22 mouse cellular contexts compared by ENCODE assay signal in the genomic region with DNA sequence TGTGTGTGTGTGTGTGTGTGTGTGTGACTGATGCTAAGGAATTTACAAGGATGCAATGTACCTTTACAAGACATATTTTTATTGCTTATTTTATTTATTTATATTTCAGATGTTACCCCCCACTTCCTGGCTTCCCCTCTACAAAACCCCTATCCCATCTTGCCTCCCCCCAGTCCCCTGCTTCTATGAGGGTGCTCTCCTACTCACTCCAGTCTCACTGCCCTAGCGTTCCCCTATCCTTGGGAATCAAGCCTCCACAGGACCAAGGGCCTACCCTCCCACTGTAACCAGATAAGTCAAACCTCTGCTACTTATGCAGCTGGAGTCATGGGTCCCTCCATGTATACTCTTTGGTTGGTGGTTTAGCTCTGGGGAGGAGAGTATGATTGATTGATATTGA.
DNase-seq lines count a peak whose midpoint lies in the region; ATAC-seq and TF ChIP-seq lines count a peak whose summit lies in the region.
"Had no signal": no experiment of that assay in that cellular context is flagged by ENCODE, and none has a peak within 500 bp of the region (broad histone marks: within the 10 kb centered on the region; RNA-seq: fewer than 3 reads in every experiment).

No protein-coding gene starts in this region.

- no peak overlapping the region for H3K4me2 ChIP-seq in heart, embryonic 12.5 days
- no peak overlapping the region for H3K4me2 ChIP-seq in hindbrain, embryonic 11.5 days (replicated peaks; ENCODE audit: low read depth, low read length)
- no peak overlapping the region for H3K4me2 ChIP-seq in hindbrain, postnatal 0 days (ENCODE audit: low read depth, low read length)
- no peak overlapping the region for H3K4me2 ChIP-seq in hindbrain, embryonic 13.5 days
- no peak overlapping the region for H3K4me2 ChIP-seq in hindbrain, embryonic 16.5 days (ENCODE audit: low read length)
- H3K4me2 ChIP-seq in midbrain, embryonic 11.5 days, result no peak overlapping the region
- no peak overlapping the region for H3K4me2 ChIP-seq in midbrain, postnatal 0 days (ENCODE audit: low read depth, low read length, poor library complexity, severe bottlenecking)

- peak; percentile 66 for DNase-seq in heart, adult 11 months
- no peak for DNase-seq in hindbrain, embryonic 11.5 days (ENCODE audit: low spot score)
- DNase-seq in hindbrain, postnatal 0 days (ENCODE audit: low spot score), result no peak
- peak; percentile 53 for DNase-seq in midbrain, embryonic 11.5 days (ENCODE audit: low spot score, missing footprints)
- no peak for DNase-seq in midbrain, postnatal 0 days (ENCODE audit: low spot score)
- DNase-seq: adrenal gland, adult 2 months; adrenal gland, adult 8-10 months; adrenal gland, postnatal 10 days; adrenal gland, postnatal 14 days; adrenal gland, postnatal 25 days; adrenal gland, postnatal 36 days; B cell, adult 2 months; cerebellum, adult 11 months; cerebellum, adult 11-12 months had no signal

- H3K27me3 ChIP-seq in heart, embryonic 12.5 days (replicated peaks), result no peaks in the 10 kb centered on the region
- H3K27me3 ChIP-seq in hindbrain, embryonic 11.5 days (ENCODE audit: control insufficient read depth, insufficient read depth, low read length), result no peaks in the 10 kb centered on the region
- H3K27me3 ChIP-seq in hindbrain, postnatal 0 days (ENCODE audit: insufficient read depth, low read length), result no peaks in the 10 kb centered on the region
- H3K27me3 ChIP-seq in hindbrain, embryonic 13.5 days, result no peaks in the 10 kb centered on the region
- H3K27me3 ChIP-seq in hindbrain, embryonic 16.5 days (replicated peaks; ENCODE audit: control insufficient read depth, insufficient read depth, low read length), result no peaks in the 10 kb centered on the region
- H3K27me3 ChIP-seq in midbrain, embryonic 11.5 days (ENCODE audit: control insufficient read depth, insufficient read depth, low read length), result no peaks in the 10 kb centered on the region
- H3K27me3 ChIP-seq in midbrain, postnatal 0 days (ENCODE audit: insufficient read depth, low read length), result no peaks in the 10 kb centered on the region
- H3K27me3 ChIP-seq: CH12.LX, Patski had no signal

- H3K27ac ChIP-seq in heart, embryonic 12.5 days (ENCODE audit: poor library complexity, severe bottlenecking), result no peak overlapping the region
- H3K27ac ChIP-seq in hindbrain, embryonic 11.5 days (ENCODE audit: low read depth, low read length), result no peak overlapping the region
- no peak overlapping the region for H3K27ac ChIP-seq in hindbrain, postnatal 0 days
- no peak overlapping the region for H3K27ac ChIP-seq in hindbrain, embryonic 13.5 days
- no peak overlapping the region for H3K27ac ChIP-seq in hindbrain, embryonic 16.5 days (ENCODE audit: low read depth, low read length)
- no peak overlapping the region for H3K27ac ChIP-seq in midbrain, embryonic 11.5 days (ENCODE audit: low read depth, low read length)
- no peak overlapping the region for H3K27ac ChIP-seq in midbrain, postnatal 0 days (ENCODE audit: low read depth, low read length)

- H3K4me3 ChIP-seq in heart, embryonic 12.5 days, result no peak overlapping the region
- H3K4me3 ChIP-seq in hindbrain, embryonic 11.5 days (ENCODE audit: low read depth, low read length), result no peak overlapping the region
- no peak overlapping the region for H3K4me3 ChIP-seq in hindbrain, postnatal 0 days (ENCODE audit: low read length)
- H3K4me3 ChIP-seq in hindbrain, embryonic 13.5 days, result no peak overlapping the region
- H3K4me3 ChIP-seq in hindbrain, embryonic 16.5 days (ENCODE audit: low read length), result no peak overlapping the region
- H3K4me3 ChIP-seq in midbrain, embryonic 11.5 days (ENCODE audit: low read depth, low read length), result no peak overlapping the region
- H3K4me3 ChIP-seq in midbrain, postnatal 0 days (ENCODE audit: low read depth, low read length), result no peak overlapping the region

- 69% methylated on average over 1 of the region's 1 CpGs for WGBS in heart, embryonic 12.5 days
- WGBS in hindbrain, embryonic 11.5 days, result 95% methylated on average over 1 of the region's 1 CpGs
- WGBS in hindbrain, postnatal 0 days, result 77% methylated on average over 1 of the region's 1 CpGs
- whole genome bisulfite sequencing in hindbrain, embryonic 13.5 days, result 90% methylated on average over 1 of the region's 1 CpGs
- WGBS in hindbrain, embryonic 16.5 days, result 89% methylated on average over 1 of the region's 1 CpGs
- WGBS in midbrain, embryonic 11.5 days, result 89% methylated on average over 1 of the region's 1 CpGs
- 75% methylated on average over 1 of the region's 1 CpGs for WGBS in midbrain, postnatal 0 days

- no peaks in the 10 kb centered on the region for H3K4me1 ChIP-seq in heart, embryonic 12.5 days (replicated peaks)
- H3K4me1 ChIP-seq in hindbrain, embryonic 11.5 days (replicated peaks; ENCODE audit: control insufficient read depth, insufficient read depth, low read length), result no peaks in the 10 kb centered on the region
- H3K4me1 ChIP-seq in hindbrain, postnatal 0 days (ENCODE audit: insufficient read depth, low read length), result no peaks in the 10 kb centered on the region
- H3K4me1 ChIP-seq in hindbrain, embryonic 13.5 days (replicated peaks), result no peaks in the 10 kb centered on the region
- H3K4me1 ChIP-seq in hindbrain, embryonic 16.5 days (ENCODE audit: control insufficient read depth, insufficient read depth, low read depth, low read length), result no peaks in the 10 kb centered on the region
- no peaks in the 10 kb centered on the region for H3K4me1 ChIP-seq in midbrain, embryonic 11.5 days (ENCODE audit: control insufficient read depth, insufficient read depth, low read length)
- no peaks in the 10 kb centered on the region for H3K4me1 ChIP-seq in midbrain, postnatal 0 days (ENCODE audit: insufficient read depth, low read length)

- H3K9me3 ChIP-seq in heart, embryonic 12.5 days (replicated peaks), result no peaks in the 10 kb centered on the region
- H3K9me3 ChIP-seq in hindbrain, embryonic 11.5 days (ENCODE audit: control insufficient read depth, low read length), result no peaks in the 10 kb centered on the region
- no peaks in the 10 kb centered on the region for H3K9me3 ChIP-seq in hindbrain, postnatal 0 days (ENCODE audit: low read length)
- H3K9me3 ChIP-seq in hindbrain, embryonic 13.5 days, result no peaks in the 10 kb centered on the region
- no peaks in the 10 kb centered on the region for H3K9me3 ChIP-seq in hindbrain, embryonic 16.5 days (ENCODE audit: control insufficient read depth, low read length)
- H3K9me3 ChIP-seq in midbrain, embryonic 11.5 days (ENCODE audit: control insufficient read depth, low read length), result no peaks in the 10 kb centered on the region
- no peaks in the 10 kb centered on the region for H3K9me3 ChIP-seq in midbrain, postnatal 0 days (ENCODE audit: low read length)
- H3K9me3 ChIP-seq: G1E had no signal

- no peak for ATAC-seq in heart, embryonic 12.5 days (ENCODE audit: insufficient number of reproducible peaks, low FRiP score)
- peak; percentile 45; the same call in 1 of the 2 replicates for ATAC-seq in hindbrain, embryonic 11.5 days (ENCODE audit: low FRiP score)
- no peak for ATAC-seq in hindbrain, postnatal 0 days
- 0 out of 2 replicates have a peak, but pooled peaks have one; percentile 57 for ATAC-seq in hindbrain, embryonic 13.5 days (ENCODE audit: low FRiP score)
- no peak for ATAC-seq in hindbrain, embryonic 16.5 days
- ATAC-seq in midbrain, embryonic 11.5 days (ENCODE audit: low FRiP score), result no peak
- no peak for ATAC-seq in midbrain, postnatal 0 days (ENCODE audit: low FRiP score)
- ATAC-seq: activated CD4-positive, CD25-positive, alpha-beta regulatory T cell, adult 4 months; CD4-positive, CD25-positive, alpha-beta regulatory T cell, adult 4 months; Patski had no signal

- no peaks in the 10 kb centered on the region for H3K36me3 ChIP-seq in heart, embryonic 12.5 days
- no peaks in the 10 kb centered on the region for H3K36me3 ChIP-seq in hindbrain, embryonic 11.5 days (ENCODE audit: control insufficient read depth, insufficient read depth, low read length)
- no peaks in the 10 kb centered on the region for H3K36me3 ChIP-seq in hindbrain, postnatal 0 days (ENCODE audit: insufficient read depth, low read length)
- H3K36me3 ChIP-seq in hindbrain, embryonic 13.5 days, result no peaks in the 10 kb centered on the region
- H3K36me3 ChIP-seq in hindbrain, embryonic 16.5 days (ENCODE audit: control insufficient read depth, insufficient read depth, low read length), result no peaks in the 10 kb centered on the region
- H3K36me3 ChIP-seq in midbrain, embryonic 11.5 days (ENCODE audit: control insufficient read depth, insufficient read depth, low read length), result no peaks in the 10 kb centered on the region
- H3K36me3 ChIP-seq in midbrain, postnatal 0 days (ENCODE audit: insufficient read depth, low read length), result no peaks in the 10 kb centered on the region
- H3K36me3 ChIP-seq: G1E had no signal

- no peak overlapping the region for H3K9ac ChIP-seq in heart, embryonic 12.5 days
- no peak overlapping the region for H3K9ac ChIP-seq in hindbrain, embryonic 11.5 days (ENCODE audit: low read depth, low read length)
- H3K9ac ChIP-seq in hindbrain, postnatal 0 days (replicated peaks; ENCODE audit: low read length), result no peak overlapping the region
- H3K9ac ChIP-seq in hindbrain, embryonic 13.5 days, result no peak overlapping the region
- no peak overlapping the region for H3K9ac ChIP-seq in hindbrain, embryonic 16.5 days (ENCODE audit: low read depth, low read length)
- no peak overlapping the region for H3K9ac ChIP-seq in midbrain, embryonic 11.5 days (ENCODE audit: low read length)
- no peak overlapping the region for H3K9ac ChIP-seq in midbrain, postnatal 0 days (replicated peaks; ENCODE audit: low read length, poor library complexity, severe bottlenecking)

- no peak for TF ChIP-seq CTCF in hindbrain, postnatal 0 days (IDR thresholded peaks at IDR 0.05; ENCODE audit: low read depth)
- no peak for TF ChIP-seq CTCF in midbrain, postnatal 0 days (IDR thresholded peaks at IDR 0.05)

Comparison
In these comparisons a context has a peak if more than half of its experiments do, and no peak if none do; other contexts are left out.
1. DNase-seq: peak in heart, adult 11 months (single experiment) and midbrain, embryonic 11.5 days (single experiment); none in hindbrain, embryonic 11.5 days (single experiment), hindbrain, postnatal 0 days (single experiment) and midbrain, postnatal 0 days (single experiment).
2. ATAC-seq: peak in hindbrain, embryonic 11.5 days (single experiment) and hindbrain, embryonic 13.5 days (single experiment); none in heart, embryonic 12.5 days (single experiment), hindbrain, postnatal 0 days (single experiment), hindbrain, embryonic 16.5 days (single experiment), midbrain, embryonic 11.5 days (single experiment) and midbrain, postnatal 0 days (single experiment).